Mouse (Mus musculus) T-helper 2 cell (primary cell): ENCODE measurements around the gene Rbm17.

Experiments
- in situ Hi-C: fragments of 300-600 bp; cut with MboI, MseI; formaldehyde crosslinking; loops from one replicate; pipeline ENCODE4 v1.15.1; 2025; ENCODE audit warnings: high pct_unique_total_duplicates

The Rbm17 gene

GRCm38 (mm10) chr2:11597906-11598305 is 6.0 kb downstream of the Rbm17 start:
- in situ Hi-C loops, result loop anchor here (10.0 to 25.0 kb wide), 2 partner anchors 87 to 814 kb away; partner anchors contain the start of gene Mindy3

DNA sequence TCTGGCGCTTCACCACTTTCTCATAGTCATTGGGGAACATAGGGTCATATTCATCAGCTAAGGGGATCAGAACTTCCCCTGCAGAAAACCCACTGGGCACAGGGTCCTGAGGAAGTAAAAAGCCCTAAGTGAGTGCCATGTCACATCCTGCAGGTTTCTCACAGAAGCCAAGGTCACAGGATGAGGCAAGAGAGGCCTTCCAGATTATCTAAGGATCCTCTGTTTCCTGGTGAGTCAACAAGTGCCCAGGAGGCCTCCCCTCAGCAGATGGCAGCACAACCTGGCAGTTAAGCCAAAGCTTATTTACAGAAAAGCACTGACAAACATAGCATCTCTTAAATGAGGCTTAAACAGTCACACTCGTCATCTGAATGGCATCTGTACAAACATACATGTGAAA is 7.3 kb downstream of the Rbm17 start:
- in situ Hi-C loops, result loop anchor here (10.0 to 25.0 kb wide), 2 partner anchors 88 to 816 kb away; partner anchors contain the start of gene Mindy3

DNA sequence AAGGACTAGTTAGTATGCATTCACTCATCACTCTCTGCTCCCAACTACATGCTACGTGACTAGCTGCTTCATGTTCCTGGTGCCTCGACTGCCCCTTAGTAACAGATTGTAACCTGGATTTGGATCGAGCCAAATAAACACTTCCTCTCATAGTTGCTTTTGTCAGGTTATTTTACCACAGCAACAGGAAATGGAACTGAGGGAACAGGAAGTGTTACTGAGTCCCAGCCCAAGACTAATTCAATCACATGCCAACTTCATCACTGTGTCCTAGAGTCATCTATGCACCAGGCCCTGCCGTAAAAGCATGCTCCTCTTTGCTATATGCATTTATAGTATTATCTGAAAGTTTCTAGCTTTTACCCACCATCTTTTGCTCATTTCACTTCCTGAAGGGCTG is 16.0 kb downstream of the Rbm17 start:
- in situ Hi-C loops, result loop anchor here (25.0 kb wide), 1 partner anchor 824 kb away; the partner anchor contains the start of gene Mindy3

GRCm38 (mm10) chr2:11579399-11579798 is 24.6 kb downstream of the Rbm17 start:
- in situ Hi-C loops, result loop anchor here (25.0 kb wide), 1 partner anchor 833 kb away; the partner anchor contains the start of gene Mindy3

DNA sequence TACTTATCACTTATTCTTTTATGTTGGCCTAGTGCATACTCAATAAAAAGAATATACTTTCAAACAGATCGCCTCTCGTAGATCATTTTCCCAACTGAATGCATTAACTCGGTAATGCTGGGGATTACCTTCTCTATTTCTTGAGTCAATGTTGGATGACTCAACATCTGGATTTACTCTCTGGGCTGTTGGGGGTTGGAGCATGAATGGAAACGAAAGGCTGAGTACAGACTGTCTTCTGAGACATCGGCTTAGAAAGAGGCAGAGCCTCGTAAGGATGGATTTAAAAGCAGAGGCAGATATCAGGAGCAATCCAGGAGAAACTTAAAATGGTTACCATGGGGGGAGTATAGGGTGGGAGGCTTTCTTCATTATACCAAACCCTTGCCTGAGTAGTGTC is 25.8 kb downstream of the Rbm17 start:
- in situ Hi-C loops, result loop anchor here (25.0 kb wide), 1 partner anchor 834 kb away; the partner anchor contains the start of gene Mindy3

GRCm38 (mm10) chr2:11573684-11574083 is 30.3 kb downstream of the Rbm17 start:
- in situ Hi-C loops, result no loop called here

GRCm38 (mm10) chr2:11571004-11571535 is 32.9 kb downstream of the Rbm17 start:
- in situ Hi-C loops, result no loop called here

GRCm38 (mm10) chr2:11568471-11568870 is 35.5 kb downstream of the Rbm17 start:
- in situ Hi-C loops, result no loop called here

DNA sequence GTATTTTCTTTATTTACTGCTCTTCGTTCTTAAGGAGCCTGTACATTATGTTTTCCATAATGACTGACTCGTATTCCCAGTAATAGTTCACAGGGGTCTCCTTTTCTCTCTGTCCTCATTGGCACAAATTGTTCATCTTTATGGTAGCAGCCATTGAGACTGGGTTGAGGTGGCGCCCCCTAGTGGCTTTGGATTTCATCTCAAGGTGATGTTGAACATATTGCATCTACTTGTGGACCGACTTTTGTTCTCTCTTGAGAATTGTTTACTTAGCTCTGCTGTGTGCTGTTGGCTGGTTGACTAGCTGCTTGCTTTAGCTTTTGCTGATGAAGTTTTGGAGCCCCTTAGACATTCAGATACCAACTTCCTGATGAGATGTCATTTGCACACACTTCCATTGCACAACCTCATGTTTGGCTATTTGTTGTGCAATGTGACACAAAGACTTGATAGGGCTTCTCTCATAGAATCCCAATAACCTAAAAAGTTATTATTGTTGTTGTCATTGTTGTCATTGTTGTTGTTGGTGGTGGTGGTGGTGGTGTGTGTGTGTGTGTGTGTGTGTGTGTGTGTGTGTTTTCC is 36.1 kb downstream of the Rbm17 start:
- in situ Hi-C loops, result no loop called here

DNA sequence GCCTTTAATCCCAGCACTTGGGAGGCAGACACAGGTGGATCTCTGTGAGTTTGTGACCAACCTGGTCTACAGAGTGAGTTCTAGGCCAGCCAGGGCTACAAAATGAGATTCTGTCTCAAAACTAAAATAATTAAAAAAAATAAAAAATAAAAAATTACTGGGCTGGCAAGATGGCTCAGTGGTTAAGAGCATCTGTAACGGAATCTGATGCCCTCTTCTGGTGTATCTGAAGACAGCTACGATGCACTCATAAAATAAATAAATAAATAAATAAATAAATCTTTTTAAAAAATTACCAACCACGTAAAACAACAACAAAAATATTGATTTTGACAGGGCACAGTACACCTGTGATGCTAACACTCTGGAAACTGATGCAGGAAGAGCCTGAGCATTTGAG is 37.1 kb downstream of the Rbm17 start:
- in situ Hi-C loops, result no loop called here

GRCm38 (mm10) chr2:11566241-11566640 is 37.7 kb downstream of the Rbm17 start:
- in situ Hi-C loops, result no loop called here

DNA sequence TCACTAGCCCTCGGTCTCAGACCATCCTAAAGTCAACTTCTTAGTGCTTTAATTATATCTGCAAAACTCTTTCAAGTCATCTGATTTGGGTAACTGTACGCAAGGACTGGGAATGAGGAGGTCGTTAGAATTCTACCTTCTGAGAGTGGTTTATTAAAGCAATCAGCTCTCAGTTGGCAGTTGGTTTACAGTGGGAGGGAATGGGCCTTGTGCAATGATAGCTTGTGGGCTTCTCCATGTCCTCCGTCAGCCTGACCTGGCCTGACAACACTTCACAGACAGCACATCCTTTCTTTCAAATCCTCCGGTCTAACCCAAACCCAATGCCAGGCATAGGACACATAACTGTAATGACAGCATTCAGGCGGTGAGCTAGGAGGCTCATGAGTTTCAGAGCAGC is 39.2 kb downstream of the Rbm17 start:
- in situ Hi-C loops, result no loop called here

- in situ Hi-C loops, result no loop called here
Observed at GRCm38 (mm10) chr2:11563256-11563655, 40.7 kb downstream of the Rbm17 start.

DNA sequence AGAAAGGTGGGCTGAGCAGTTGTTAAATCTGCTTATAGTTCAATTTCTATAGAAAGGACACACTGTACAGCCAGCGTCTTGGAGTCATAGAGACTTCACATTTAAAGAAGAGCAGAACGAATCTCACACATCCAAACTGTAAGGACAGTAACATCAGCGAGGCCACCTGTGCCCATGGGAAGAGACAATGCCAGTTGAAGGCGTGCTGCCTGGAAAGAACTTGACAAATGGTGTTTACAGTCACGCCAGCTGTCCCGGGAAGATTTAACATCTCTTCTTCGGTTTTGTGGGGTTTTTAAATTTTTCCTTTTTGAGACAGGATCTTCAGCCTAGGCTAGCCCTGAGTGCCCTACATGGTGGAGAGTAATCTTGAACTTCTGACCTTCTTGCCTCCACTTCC is 45.3 kb downstream of the Rbm17 start:
- in situ Hi-C loops, result no loop called here

GRCm38 (mm10) chr2:11557244-11557643 is 46.7 kb downstream of the Rbm17 start:
- in situ Hi-C loops, result no loop called here

DNA sequence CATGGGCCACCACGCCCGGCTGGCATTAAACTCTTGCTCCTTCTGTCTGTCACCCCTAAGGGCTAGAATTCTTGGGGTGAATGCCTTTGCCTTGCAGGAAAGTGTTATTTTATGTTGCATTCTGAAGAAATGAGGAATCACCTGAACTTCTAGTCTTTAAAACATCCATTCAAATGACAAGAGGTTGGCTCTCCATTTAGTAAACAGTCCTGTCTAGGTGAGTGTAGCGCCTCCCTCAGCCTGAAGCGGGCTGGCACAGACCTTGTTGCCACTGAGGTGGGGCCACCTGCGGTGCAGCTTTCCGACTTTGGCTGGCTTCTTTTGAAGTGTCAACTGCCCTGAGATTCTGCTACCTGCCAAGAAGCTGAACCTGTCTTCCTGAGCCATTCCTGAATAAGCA is 48.6 kb downstream of the Rbm17 start:
- in situ Hi-C loops, result no loop called here

- in situ Hi-C loops, result no loop called here
Observed at GRCm38 (mm10) chr2:11553471-11554400, 50.2 kb downstream of the Rbm17 start, which contains the start of gene Pfkfb3. Pfkfb3 (minus strand) TSS chr2:11554077.

DNA sequence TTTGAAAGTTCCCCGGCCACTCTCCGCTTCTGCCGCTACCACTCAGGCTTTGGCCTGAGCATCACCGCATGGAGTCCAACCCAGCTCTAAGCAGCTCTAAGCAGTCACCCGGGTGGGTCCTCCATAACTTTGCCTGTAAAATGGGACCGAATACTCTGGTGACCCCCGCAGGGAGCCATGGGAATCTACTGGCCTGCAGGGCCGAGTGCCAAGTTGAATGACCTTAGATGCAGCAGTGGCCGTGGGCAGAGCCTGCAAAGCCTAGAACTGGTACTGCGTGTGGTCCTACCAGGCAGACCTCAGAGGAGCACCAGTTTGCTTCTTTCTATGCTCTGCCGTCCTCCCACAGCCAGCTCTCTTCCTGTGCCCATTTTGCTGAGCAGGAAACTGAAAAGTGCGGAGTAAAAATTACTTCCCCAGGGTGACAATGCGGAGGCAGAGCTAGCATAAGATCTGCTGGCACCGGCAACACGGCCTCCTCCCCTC is 50.9 kb downstream of the Rbm17 start:
- in situ Hi-C loops, result no loop called here

- in situ Hi-C loops, result no loop called here
Observed at GRCm38 (mm10) chr2:11552297-11552821, 51.6 kb downstream of the Rbm17 start.

GRCm38 (mm10) chr2:11551726-11552125 is 52.2 kb downstream of the Rbm17 start:
- in situ Hi-C loops, result no loop called here

- in situ Hi-C loops, result no loop called here
Observed at GRCm38 (mm10) chr2:11548508-11548907, 55.4 kb downstream of the Rbm17 start.

GRCm38 (mm10) chr2:11547609-11548008 is 56.3 kb downstream of the Rbm17 start:
- in situ Hi-C loops, result no loop called here
